Mouse (Mus musculus): ENCODE data around the gene Edem3.
"Not testable (repeated sequence)": the region's sequence is repeated elsewhere in the genome, so short reads cannot be mapped to it uniquely, and the experiment has no call there.

The Edem3 gene

DNA sequence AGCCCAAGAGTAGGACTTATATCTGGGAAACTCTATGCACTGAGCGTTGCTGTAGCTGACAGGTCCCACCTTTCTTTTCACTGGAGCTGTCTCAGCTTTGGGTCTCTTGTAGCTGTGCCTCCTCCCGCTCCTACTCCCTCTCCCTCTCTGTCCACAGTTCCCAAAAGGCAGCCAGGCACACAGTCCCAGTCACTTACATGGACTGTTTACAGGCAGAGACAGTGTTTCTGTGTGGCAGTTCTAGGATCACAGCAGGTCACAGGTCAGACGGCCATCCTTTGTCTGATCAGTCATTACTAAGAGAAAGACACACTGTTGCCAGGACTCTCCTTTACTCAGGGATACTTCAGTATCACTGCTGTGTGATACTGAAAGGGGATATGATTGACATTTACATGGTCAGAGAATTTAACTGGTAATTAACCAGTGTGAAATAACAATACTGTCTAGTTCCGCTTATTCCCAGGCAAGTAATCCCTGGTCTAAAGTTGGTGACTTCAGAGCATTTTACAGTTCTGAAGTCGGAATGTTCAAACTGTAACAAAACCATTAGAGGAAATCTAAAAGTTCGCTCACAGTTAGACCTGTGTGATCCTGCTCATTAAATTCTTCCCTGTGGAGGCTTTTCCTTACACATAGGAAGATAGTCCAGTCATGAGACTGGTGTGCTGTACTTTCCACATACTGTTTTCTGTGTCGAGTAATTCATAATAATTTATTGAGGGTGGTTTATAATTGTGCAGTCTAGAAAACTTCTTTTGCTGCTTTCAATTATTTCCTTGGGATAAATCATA, 55.7 kb downstream of the Edem3 start:
- DNase-seq (ENCODE audit: extremely low spot score, low read depth, low spot score), result no peak

DNA sequence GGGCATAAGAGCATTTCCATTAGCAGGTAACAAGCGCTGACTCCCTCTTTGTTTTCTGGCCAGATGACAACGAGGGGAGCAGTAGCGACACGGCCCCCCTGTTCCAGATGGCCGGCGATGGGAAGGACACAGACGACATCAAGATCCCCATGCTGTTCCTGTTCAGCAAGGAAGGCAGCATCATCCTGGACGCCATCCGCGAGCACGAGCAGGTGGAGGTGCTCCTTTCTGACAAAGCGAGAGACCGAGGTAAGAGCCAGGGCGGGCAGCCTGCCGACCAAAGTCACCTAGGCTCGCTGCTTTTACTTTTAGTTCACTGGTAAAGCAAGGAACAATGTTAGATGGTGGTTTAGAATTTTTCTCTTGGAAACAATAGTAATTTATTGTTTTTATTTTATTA, 56.3 kb downstream of the Edem3 start:
- no peak for DNase-seq (ENCODE audit: extremely low spot score, low read depth, low spot score)

DNA sequence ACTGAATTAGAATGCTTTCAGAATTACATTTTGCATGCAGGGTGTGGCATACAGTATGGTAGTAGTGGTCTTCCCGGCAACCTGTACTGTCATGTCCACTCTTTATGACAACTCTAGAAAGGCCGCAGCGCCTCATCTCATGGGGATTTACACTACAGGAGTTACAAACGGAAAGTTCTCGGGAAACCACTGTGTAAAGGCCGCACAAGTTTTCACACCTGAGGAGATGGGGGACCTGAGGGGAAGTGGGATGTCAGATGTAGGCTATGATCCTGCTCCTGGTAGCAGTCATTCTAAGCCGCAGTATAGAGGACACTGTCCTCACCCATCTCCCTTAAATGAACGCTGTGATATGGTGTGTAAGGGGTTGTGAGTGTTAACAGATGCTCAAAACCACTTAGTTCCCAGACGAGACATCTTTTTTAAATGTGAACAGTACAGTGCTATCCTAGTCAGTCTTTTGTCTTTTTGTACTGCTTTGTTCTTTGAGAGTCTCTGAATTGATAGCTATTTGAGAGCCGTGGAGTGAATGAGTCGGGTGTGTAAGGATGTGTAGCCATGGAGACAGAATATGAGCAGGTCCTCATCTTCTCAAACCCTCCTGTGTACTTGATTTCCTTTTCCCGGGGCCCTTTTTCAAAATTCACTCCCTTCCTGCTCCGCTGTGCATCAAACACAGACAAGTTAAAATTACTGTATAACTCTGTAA, 57.0 kb downstream of the Edem3 start:
- DNase-seq (ENCODE audit: extremely low spot score, low read depth, low spot score), result no peak

- DNase-seq (ENCODE audit: extremely low spot score, low read depth, low spot score), result no peak
Observed at GRCm38 (mm10) chr1:151816051-151816450, 60.9 kb downstream of the Edem3 start.

DNA sequence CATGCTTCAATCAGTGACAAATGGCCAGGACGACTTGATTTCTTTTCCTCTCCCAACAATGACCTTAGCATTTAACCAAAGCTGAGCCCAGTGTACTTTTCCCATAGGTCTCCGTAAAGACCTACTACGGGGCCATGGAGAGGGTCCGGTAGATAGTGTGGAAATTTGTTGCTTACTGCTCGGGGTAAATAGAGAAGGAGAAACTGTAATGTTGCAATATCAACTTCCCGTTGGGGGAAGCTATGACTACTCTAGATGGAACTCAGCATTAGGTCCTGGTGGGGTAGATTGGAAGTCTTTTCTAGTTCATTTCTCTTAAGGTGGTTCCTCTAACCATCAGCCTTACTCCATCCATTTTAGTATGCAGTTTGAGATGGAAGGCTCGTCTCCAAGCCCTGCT, 64.0 kb downstream of the Edem3 start:
- no peak for DNase-seq (ENCODE audit: extremely low spot score, low read depth, low spot score)

- peak; percentile 69 for DNase-seq (ENCODE audit: extremely low spot score, low read depth, low spot score)
Observed at GRCm38 (mm10) chr1:151820457-151820856, 65.3 kb downstream of the Edem3 start.

DNA sequence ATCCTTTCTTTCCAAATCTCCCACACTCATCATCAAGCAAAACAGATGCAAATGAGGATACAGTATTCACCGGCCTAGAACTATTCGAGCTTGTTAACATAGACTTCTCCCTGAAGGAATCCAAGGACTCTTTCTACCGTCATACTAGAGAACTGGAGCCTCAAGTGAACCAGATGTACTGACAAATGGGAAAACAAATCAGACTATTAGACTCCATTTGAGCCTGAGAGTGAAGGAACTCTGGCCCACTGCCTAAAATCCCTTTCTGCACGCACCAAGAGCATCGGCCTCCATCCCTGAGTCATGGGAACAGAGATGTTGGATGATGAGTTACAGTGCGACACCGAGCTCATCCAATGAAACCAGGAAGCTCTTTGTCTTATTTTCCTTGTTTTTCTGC, 69.9 kb downstream of the Edem3 start:
- no peak for DNase-seq (ENCODE audit: extremely low spot score, low read depth, low spot score)

- no peak for DNase-seq (ENCODE audit: extremely low spot score, low read depth, low spot score)
Observed at GRCm38 (mm10) chr1:151831791-151832190, 76.6 kb downstream of the Edem3 start.

DNA sequence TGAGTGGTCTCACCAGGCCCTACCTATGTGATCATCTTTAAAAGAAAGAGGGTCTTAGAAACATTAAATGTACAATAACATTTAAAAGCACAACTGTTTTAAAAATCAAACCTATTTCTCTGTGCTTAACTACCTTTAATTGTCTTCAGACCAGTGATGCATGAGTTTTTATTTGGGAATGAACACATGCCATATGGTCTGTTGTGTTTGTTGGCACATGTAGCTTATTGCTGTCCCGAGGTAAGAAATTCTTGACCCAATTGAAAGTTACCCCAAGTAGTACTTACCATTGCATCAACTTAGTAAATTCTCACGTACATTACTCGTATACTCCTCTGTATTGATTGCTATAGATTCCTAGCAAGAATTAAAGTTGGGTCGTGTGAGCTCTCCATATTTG, 80.1 kb downstream of the Edem3 start:
- no peak for DNase-seq (ENCODE audit: extremely low spot score, low read depth, low spot score)

DNA sequence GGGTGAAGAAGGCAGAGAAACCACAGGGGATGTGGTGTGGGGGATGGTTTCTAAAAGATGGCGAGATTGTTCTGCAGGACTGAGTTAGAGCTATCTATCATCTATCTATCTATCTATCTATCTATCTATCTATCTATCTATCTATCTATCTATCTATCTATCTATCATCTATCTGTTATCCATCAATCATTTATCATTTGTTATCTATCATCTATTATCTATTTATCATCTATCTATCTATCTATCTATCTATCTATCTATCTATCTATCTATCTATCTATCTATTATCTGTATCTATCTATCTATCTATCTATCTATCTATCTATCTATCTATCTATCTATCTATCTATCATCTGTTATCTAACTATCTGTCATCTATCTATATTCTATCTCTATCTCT, 85.2 kb downstream of the Edem3 start:
- not testable (repeated sequence) for DNase-seq (ENCODE audit: extremely low spot score, low read depth, low spot score)

DNA sequence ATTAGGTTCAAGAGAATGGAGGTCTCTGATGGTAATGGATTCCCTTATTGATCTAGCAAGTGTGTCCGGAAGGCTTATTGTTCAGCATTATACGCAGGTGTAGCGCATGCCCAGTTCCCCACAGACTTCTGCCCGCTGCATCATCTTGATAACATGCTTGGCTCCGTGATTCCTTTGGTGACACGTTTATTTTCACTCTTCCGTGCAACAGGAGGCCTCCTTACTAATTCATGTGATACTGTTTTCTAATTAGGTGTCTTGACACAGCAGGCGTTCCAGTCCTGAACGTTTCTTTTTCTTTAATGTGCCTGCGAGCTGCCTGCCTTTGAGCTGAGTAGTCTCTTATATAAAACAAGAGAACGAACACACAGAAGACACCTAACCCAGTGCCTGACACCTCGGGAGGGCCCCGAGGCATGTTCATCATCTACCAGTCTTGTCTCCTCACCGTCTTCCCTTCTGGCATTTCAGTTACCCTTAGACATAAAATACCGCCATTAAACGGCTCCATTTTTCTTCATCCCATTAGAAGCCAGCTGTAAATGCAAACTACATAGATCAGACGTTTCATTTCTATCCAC, 90.2 kb downstream of the Edem3 start:
- DNase-seq (ENCODE audit: extremely low spot score, low read depth, low spot score), result no peak

DNA sequence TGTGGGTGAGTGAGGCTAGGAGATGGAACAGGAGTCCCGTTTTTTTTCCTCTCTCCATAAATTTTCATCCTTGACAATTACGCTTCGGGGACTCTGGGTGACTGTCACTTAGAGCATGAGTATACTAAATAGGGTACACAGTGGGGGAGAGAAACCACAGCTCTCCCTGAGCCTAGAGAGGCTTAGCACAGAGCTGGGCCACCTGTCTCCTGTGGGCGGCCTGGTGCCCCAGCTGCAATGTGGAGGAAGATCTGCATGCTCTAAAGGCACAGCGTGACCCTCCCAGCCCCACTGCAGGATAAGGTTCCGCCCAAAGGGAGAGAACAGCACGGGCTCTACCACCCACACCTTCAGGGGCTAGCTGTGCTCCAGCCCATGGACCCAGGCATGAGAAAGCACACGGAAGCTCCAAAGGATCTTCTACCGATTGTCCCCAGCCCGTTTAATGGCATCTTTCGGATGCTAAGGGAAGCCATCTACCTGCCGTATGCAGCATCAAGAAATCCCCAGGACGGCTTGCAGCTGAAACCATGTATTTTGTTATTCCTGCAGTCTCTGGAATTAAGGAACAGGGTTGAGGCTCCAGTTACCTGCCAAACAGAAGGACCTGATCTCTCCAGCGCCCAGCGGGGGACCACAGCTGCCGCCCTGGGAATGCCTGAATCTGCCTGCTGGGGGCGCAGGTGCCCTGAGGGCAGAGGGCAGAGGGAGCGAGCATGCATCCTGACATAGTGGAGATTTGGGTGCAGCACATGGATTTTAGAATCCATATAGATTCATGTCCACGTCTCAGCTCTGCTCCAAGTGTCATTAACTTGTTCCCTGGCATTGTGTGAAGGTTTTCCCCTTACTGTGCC, 91.0 kb downstream of the Edem3 start:
- DNase-seq (ENCODE audit: extremely low spot score, low read depth, low spot score), result no peak

GRCm38 (mm10) chr1:151848286-151848685, 93.1 kb downstream of the Edem3 start:
- no peak for DNase-seq (ENCODE audit: extremely low spot score, low read depth, low spot score)

DNA sequence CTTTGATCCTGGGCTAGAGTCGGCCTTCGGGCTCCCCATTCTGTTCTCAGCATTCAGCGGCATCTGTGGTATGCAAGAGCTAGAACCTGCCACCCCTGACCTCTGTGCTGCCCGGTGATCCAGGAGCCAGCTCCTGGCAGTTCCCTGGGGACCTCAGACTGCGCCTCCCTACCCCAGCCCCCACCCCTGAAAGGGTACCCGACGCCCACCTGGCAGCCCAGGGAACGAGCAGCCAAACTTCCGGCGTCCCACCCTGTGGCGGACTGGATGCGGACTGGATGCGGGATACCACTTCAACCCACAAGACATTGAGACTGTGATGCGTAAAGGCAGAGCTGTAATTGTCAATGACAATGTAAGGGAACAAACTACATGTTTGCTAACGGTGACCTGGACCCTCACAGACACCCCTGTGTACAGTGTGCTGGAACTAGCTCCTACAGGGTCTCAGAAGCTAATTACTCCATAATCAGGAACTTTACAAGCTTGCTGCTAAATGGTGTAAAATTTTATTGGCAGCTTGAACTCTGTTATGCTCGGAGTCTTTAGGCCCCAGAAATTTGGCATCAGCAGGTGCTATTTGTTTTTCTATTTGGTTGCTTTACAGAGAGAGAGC, 94.9 kb downstream of the Edem3 start:
- no peak for DNase-seq (ENCODE audit: extremely low spot score, low read depth, low spot score)

DNA sequence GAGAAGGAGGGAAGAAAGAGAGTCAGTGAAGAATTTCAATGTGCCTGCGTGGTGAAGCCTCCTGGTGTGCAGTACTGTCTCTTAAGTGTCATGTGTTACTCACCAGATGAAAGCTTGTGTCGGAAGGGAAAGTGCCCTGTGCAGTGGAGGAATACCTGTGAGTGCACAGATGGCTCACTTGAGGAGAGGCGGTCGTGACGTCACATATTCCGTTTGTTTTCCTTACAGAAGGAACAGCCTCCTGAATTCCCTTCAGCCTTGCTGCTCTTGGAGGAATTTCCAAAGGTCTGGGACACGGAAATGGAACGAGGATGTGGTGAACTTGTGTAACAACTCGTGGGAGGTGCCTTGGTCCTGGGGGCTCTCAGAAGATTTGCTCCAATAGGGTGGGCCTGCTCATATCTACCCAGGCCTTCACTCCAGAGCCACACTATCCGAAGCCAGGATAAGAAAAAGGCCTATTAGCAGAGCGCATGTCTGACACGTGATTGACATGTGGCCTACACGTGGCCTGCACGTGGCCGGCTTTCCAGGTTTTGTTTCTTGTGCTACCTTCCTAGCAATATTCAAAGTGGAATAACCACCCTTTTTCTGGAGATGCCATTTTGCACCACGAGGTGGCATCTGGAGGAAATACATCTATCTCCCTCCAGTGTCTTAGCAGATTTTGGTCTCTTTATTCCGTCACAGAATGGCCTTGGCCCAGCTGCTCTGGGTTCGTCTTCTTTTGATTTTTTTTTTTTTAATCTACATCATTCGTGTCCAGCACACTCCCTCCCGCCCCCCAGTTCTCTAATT, 96.1 kb downstream of the Edem3 start:
- no peak for DNase-seq (ENCODE audit: extremely low spot score, low read depth, low spot score)

DNA sequence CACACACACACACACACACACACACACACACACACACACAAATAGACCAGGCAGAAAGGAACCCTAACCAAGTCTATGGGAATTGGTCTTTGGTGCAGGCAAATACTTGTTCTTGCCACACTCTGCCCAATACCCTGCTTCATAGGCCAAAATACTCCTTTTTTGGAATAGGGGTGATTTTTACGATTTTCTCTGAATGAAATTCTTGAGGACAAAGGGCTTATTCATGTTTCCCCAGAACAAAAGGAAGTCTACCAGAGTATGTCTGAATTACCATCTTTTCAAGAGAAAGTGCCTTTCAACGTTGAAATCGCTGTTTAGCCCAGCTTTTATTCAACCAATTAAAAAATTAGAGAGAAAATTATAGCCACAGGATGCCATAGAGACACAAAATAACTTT, 96.8 kb downstream of the Edem3 start:
- no peak for DNase-seq (ENCODE audit: extremely low spot score, low read depth, low spot score)

DNA sequence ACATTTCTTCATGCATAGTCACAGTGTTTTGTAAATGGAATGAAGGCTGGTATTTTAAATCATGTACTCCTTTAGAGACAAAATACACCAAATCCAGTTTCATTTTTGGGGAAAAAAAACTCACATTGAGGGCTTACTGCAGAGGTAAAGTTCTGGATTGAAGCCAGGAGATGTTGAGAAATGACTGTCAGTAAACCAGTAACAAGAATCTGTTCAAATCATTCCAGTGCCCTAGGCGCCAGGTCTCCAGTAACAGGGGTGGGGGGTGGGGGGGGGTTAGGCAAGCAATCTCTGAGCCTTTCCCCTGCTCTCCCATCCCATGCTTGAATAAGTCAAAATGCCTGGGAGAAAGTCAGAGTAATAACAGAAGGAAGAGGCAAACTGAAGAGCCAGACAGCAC, 100.4 kb downstream of the Edem3 start:
- DNase-seq (ENCODE audit: extremely low spot score, low read depth, low spot score), result no peak

DNA sequence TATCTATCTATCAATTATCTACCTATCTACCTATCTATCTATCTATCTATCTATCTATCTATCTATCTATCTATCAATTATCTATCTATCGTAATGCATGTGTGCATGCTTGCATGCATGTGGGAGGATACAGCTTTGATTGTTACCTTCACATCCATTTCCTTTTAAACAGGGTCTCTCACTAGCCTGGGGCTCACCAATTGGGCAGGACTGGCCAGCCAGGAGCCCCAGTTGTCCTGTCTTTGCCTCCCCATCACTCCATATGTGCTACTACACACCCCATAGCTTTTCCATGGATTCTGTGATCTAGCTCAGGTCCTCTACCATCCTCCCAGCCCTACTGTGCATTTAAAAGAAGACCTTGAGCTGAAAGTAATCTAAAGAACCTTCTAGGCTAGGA, 103.3 kb downstream of the Edem3 start:
- no peak for DNase-seq (ENCODE audit: extremely low spot score, low read depth, low spot score)

DNA sequence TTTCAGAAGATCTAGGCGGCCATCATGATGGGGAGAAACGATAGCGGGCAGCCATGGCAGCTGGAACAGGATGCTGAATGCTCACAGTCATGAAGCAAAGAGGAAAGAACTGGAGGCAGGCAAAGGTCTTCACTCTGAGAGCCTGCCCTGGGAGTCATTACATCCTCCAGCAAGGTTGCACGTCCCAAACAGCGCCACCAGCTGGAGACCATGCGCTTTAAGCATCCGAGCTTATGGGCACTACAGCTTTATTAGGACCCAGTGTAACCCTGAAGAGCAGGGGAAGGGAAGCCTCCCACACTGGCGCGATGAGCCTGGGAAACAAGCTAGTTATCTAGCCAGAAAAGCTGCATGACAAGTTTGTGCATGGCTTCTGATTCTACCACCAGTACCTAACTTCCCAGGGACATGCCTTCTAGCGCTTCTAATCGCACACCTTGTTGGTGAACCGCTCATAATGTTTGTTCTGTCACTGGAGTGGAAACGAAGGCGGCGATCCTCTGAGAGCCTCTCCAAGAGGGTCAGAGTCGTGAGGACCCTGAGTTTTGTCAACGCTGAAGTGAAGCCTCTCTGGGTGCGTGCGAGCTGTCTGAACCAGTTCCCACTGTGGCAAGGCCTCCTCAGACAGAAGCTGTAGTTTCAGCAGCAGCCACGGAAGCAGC, 106.3 kb downstream of the Edem3 start:
- no peak for DNase-seq (ENCODE audit: extremely low spot score, low read depth, low spot score)

DNA sequence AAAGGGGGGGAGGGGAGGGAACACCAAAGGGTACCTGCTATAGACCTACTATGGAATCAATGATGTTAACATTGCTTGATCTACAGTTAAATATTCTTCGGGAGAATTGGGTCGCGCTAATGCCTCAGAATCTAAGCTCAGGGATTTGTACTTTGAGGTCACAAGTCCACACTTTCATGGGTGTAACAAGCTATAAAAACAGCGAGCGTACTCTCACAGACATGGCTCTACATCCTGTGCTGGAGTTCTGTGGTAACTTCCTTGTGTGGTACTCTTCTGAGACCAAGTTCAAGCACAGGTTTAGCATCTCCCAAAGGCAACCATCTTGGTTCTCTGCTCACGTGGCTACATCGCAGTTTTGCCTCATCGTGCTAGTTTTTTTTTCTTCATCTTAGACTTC, 106.9 kb downstream of the Edem3 start:
- DNase-seq (ENCODE audit: extremely low spot score, low read depth, low spot score), result no peak

Measured in hindlimb bud, embryonic 11.5 days (tissue).